Mouse (Mus musculus) ES-E14 (cell line): ENCODE results near the gene Magi1. TPM values are rescaled to one million over a fixed set of nuclear protein-coding genes. Genes with fewer than 3 reads are reported as not detected.

Experiments
- DNase-seq: peaks from one replicate; pipeline ENCODE4 v3.0.0-alpha.2; 2013; ENCODE audit warnings: low read depth, low spot score
- H3K27ac ChIP-seq: 2 replicates; pipeline ENCODE4 v1.5.1; 2012; ENCODE audit warnings: low read depth, mild to moderate bottlenecking, low read length, moderate library complexity, mixed read lengths; ENCODE audit not compliant: poor library complexity, insufficient read depth, severe bottlenecking
- H3K36me3 ChIP-seq: 2 replicates; pipeline ENCODE4 v1.6.1; 2012; ENCODE audit warnings: mild to moderate bottlenecking, low read length, moderate library complexity, mixed read lengths; ENCODE audit not compliant: control insufficient read depth, poor library complexity, insufficient read depth, severe bottlenecking
- H3K4me1 ChIP-seq, 2 experiments: fragments of 150-350 bp in 1 of 2; sonication (generic) in 1 of 2; 2 replicates each; pipeline ENCODE4 v1.6.1; 2012; ENCODE audit warnings: low read length in 2 of 2, mild to moderate bottlenecking in 1 of 2, mixed read lengths in 1 of 2; ENCODE audit not compliant: control insufficient read depth in 2 of 2, insufficient read depth in 2 of 2, poor library complexity in 1 of 2
- H3K4me3 ChIP-seq, 2 experiments: fragments of 150-350 bp in 1 of 2; sonication (generic) in 1 of 2; 2 replicates each; pipeline ENCODE4 v1.5.1; 2012; ENCODE audit warnings: low read length in 2 of 2, low read depth in 1 of 2, mild to moderate bottlenecking in 1 of 2, mixed read lengths in 1 of 2; ENCODE audit not compliant: insufficient read depth in 1 of 2, poor library complexity in 1 of 2, severe bottlenecking in 1 of 2
- H3K9ac ChIP-seq: 2 replicates; pipeline ENCODE4 v1.6.1; 2012; ENCODE audit warnings: low read depth, mild to moderate bottlenecking, low read length, mixed read lengths; ENCODE audit not compliant: poor library complexity, insufficient read depth, severe bottlenecking
- H3K9me3 ChIP-seq: fragments of 150-350 bp; sonication (generic); 2 replicates; pipeline ENCODE4 v1.6.1; 2012; ENCODE audit warnings: low read depth, mild to moderate bottlenecking, low read length; ENCODE audit not compliant: control insufficient read depth, insufficient read depth
- CHD2 ChIP-seq: IDR thresholded peaks from 2 replicates; pipeline ENCODE4 v1.6.1; 2014; ENCODE audit warnings: mild to moderate bottlenecking, low read depth, low read length, inconsistent platforms
- HCFC1 ChIP-seq: IDR thresholded peaks from 2 replicates; pipeline ENCODE4 v1.6.1; 2012; ENCODE audit warnings: low read length, inconsistent platforms, borderline replicate concordance; ENCODE audit not compliant: insufficient read depth
- MAFK ChIP-seq: IDR thresholded peaks from 2 replicates; pipeline ENCODE4 v1.6.1; 2014; ENCODE audit warnings: mild to moderate bottlenecking, low read depth, low read length, inconsistent platforms; ENCODE audit not compliant: insufficient read depth
- ZC3H11A ChIP-seq: IDR thresholded peaks from 2 replicates; pipeline ENCODE4 v1.6.1; 2012; ENCODE audit warnings: low read depth, mild to moderate bottlenecking, inconsistent platforms, low read length, borderline replicate concordance
- ZNF384 ChIP-seq: IDR thresholded peaks from 2 replicates; pipeline ENCODE4 v1.6.1; 2012; ENCODE audit warnings: low read depth, low read length, inconsistent platforms
- in situ Hi-C, 2 experiments: fragments of 600-800 bp; cut with MboI; formaldehyde crosslinking; loops; one replicate each; pipeline ENCODE4 v1.15.1; 2025; ENCODE audit warnings: low sequenced_read_pairs in 2 of 2, inconsistent platforms in 1 of 2; ENCODE audit not compliant: unreplicated experiment in 2 of 2
- total RNA-seq: library from RNA; depleted of rRNA; stranded (reverse); fragments of 300-350 nt; gene quantifications from 2 replicates; pipeline ENCODE4 v1.2.3, GENCODE M21; 2012

Magi1 gene
- total RNA-seq, 1 experiment, result 14.6 TPM

GRCm38 (mm10) chr6:94260831-94261230 is 22.9 kb downstream of the Magi1 start:
- Histone ChIP-seq H3K27ac (no peak overlapping the region), H3K4me1 (peaks cover 6 to 21% of the 10 kb centered on the region in 2 experiments; a peak in 2 of 4 replicates), H3K9me3 (no peaks in the 10 kb centered on the region), H3K9ac (no peak overlapping the region), H3K4me3 (no peak overlapping the region), H3K36me3 (no peaks in the 10 kb centered on the region)
- no peak for DNase-seq
- TF ChIP-seq CHD2 (no peak), HCFC1 (no peak), ZNF384 (no peak), ZC3H11A (no peak), MAFK (no peak)
- in situ Hi-C loops, result no loop called here

- H3K27ac ChIP-seq, result no peak overlapping the region
- DNase-seq, result no peak
- in situ Hi-C loops, result no loop called here
- no peak overlapping the region for H3K9ac ChIP-seq
- H3K4me1 ChIP-seq, result peaks cover 4 to 18% of the 10 kb centered on the region in 2 experiments; a peak in 2 of 4 replicates
- no peaks in the 10 kb centered on the region for H3K36me3 ChIP-seq
- no peak overlapping the region for H3K4me3 ChIP-seq
- H3K9me3 ChIP-seq, result no peaks in the 10 kb centered on the region
- no peak for TF ChIP-seq HCFC1
- no peak for TF ChIP-seq MAFK
- TF ChIP-seq CHD2, result no peak
- no peak for TF ChIP-seq ZC3H11A
- no peak for TF ChIP-seq ZNF384
Observed at GRCm38 (mm10) chr6:94259981-94260380, 23.7 kb downstream of the Magi1 start.

- H3K27ac ChIP-seq, result 0 out of 2 replicates have a peak overlapping the region, but pooled peaks have one; percentile 5
- H3K9me3 ChIP-seq, result no peaks in the 10 kb centered on the region
- TF ChIP-seq ZNF384 (peak; percentile 83), ZC3H11A (no peak)
- no peak for DNase-seq
- in situ Hi-C loops, result no loop called here
- H3K9ac ChIP-seq, result no peak overlapping the region
- H3K4me1 ChIP-seq, result peaks cover 0 to 17% of the 10 kb centered on the region in 2 experiments; a peak in 2 of 4 replicates
- H3K4me3 ChIP-seq, result no peak overlapping the region
- no peaks in the 10 kb centered on the region for H3K36me3 ChIP-seq
Observed at GRCm38 (mm10) chr6:94257831-94258173, 25.9 kb downstream of the Magi1 start.

- DNase-seq, result no peak
- no peaks in the 10 kb centered on the region for H3K36me3 ChIP-seq
- in situ Hi-C loops, result no loop called here
- no peaks in the 10 kb centered on the region for H3K9me3 ChIP-seq
- no peak overlapping the region for H3K9ac ChIP-seq
- no peak for TF ChIP-seq MAFK
- no peak for TF ChIP-seq HCFC1
- no peak for TF ChIP-seq ZC3H11A
- no peak; the same call in 1 of the 2 replicates for TF ChIP-seq ZNF384
- TF ChIP-seq CHD2, result no peak
- H3K27ac ChIP-seq, result 0 out of 2 replicates have a peak overlapping the region, but pooled peaks have one; percentile 5
- peaks cover 4 to 17% of the 10 kb centered on the region in 2 experiments for H3K4me1 ChIP-seq
- no peak overlapping the region for H3K4me3 ChIP-seq
Observed at GRCm38 (mm10) chr6:94256982-94257830, 26.5 kb downstream of the Magi1 start.
